In the genomic region with DNA sequence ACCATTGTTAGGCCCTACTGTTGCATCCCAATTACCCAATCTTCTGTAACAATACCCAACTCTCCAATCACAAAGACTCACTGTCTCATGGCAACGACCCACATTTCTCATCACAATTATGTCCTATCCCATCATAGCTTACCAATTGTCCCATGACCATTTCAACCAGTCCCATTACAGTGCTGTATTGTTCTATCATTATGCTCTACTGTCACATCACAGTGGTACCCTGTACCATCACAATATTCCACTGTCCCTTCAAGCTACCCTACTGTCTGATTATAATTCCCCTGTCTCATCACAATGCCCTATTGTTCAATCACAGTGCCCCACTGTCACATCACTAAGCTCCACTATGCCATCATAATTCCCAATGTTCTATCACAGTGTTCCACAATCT, we compare ENCODE assay signal across 35 mouse cellular contexts.
"Had no signal": no experiment of that assay in that cellular context is flagged by ENCODE, and none has a peak within 500 bp of the region (broad histone marks: within the 10 kb centered on the region; RNA-seq: fewer than 3 reads in every experiment).

No protein-coding gene starts in this region.

- ATAC-seq: hindbrain, embryonic 16.5 days; hindbrain, postnatal 0 days; inflammation-experienced regulatory T-cells, adult 6 months; intestine, embryonic 15.5 days; intestine, embryonic 16.5 days; intestine, postnatal 0 days had no signal

- H3K4me1 ChIP-seq: heart, embryonic 10.5 days; heart, embryonic 12.5 days; heart, embryonic 13.5 days; heart, embryonic 15.5 days; hindbrain, embryonic 10.5 days; hindbrain, embryonic 12.5 days; hindbrain, embryonic 13.5 days; hindbrain, embryonic 15.5 days; intestine, embryonic 15.5 days; kidney, embryonic 15.5 days had no signal

- H3K9ac ChIP-seq: heart, embryonic 12.5 days; heart, embryonic 13.5 days; heart, embryonic 15.5 days; hindbrain, embryonic 12.5 days; hindbrain, embryonic 13.5 days; hindbrain, embryonic 14.5 days; hindbrain, embryonic 15.5 days; intestine, embryonic 15.5 days; kidney, embryonic 15.5 days had no signal

- H3K4me3 ChIP-seq: heart, embryonic 10.5 days; heart, embryonic 12.5 days; heart, embryonic 13.5 days; heart, embryonic 15.5 days; hindbrain, embryonic 10.5 days; hindbrain, embryonic 12.5 days; hindbrain, embryonic 13.5 days; hindbrain, embryonic 15.5 days; intestine, embryonic 15.5 days; kidney, embryonic 15.5 days; layer of hippocampus, adult 2 months had no signal

- H3K4me2 ChIP-seq: heart, embryonic 11.5 days; heart, embryonic 12.5 days; heart, embryonic 13.5 days; heart, embryonic 15.5 days; hindbrain, embryonic 12.5 days; hindbrain, embryonic 13.5 days; hindbrain, embryonic 14.5 days; hindbrain, embryonic 15.5 days; intestine, embryonic 15.5 days; kidney, embryonic 15.5 days had no signal

- DNase-seq: heart, postnatal 10 days; heart, postnatal 14 days; heart, postnatal 36 days; heart, postnatal 4 days; kidney, adult 11 months; kidney, adult 18-20 months; kidney, adult 2 months; kidney, adult 8-10 months; kidney, adult 9 months; kidney, postnatal 10 days; kidney, postnatal 14 days; kidney, postnatal 25 days; kidney, postnatal 36 days; kidney, postnatal 4 days; layer of hippocampus, adult 9-11 months; layer of hippocampus, postnatal 36 days had no signal

- H3K9me3 ChIP-seq: heart, embryonic 10.5 days; heart, embryonic 15.5 days; hindbrain, embryonic 13.5 days; hindbrain, embryonic 15.5 days; intestine, embryonic 15.5 days; kidney, embryonic 15.5 days had no signal

- H3K27me3 ChIP-seq: heart, embryonic 12.5 days; heart, embryonic 13.5 days; heart, embryonic 15.5 days; hindbrain, embryonic 12.5 days; hindbrain, embryonic 13.5 days; hindbrain, embryonic 15.5 days; intestine, embryonic 15.5 days; kidney, embryonic 15.5 days had no signal

- H3K27ac ChIP-seq: heart, embryonic 10.5 days; heart, embryonic 13.5 days; heart, embryonic 15.5 days; hindbrain, embryonic 10.5 days; hindbrain, embryonic 12.5 days; hindbrain, embryonic 13.5 days; hindbrain, embryonic 14.5 days; hindbrain, embryonic 15.5 days; hindbrain, postnatal 0 days; intestine, embryonic 15.5 days; kidney, embryonic 15.5 days; kidney, postnatal 0 days; layer of hippocampus, adult 2 months had no signal

- H3K36me3 ChIP-seq: heart, embryonic 10.5 days; heart, embryonic 12.5 days; heart, embryonic 13.5 days; heart, embryonic 15.5 days; hindbrain, embryonic 10.5 days; hindbrain, embryonic 12.5 days; hindbrain, embryonic 13.5 days; hindbrain, embryonic 15.5 days; intestine, embryonic 15.5 days; kidney, embryonic 15.5 days had no signal
